Mouse (Mus musculus) hindbrain, embryonic 11.5 days (tissue): ENCODE measurements at regions not wholly inside any gene's neighbourhood (a gene's known extent, or its start where the extent isn't known, plus 50 kb on each side); places are given as distances from the start of the nearest gene placed in this dataset.
A peak's percentile ranks its signal among the peaks of the same experiment; 100 is the strongest.

ENCODE experiments used
- ATAC-seq: fragments of 200-750 bp; cut with Nextera tagmentation; 2 replicates; pipeline ENCODE4 v1.8.0; 2017; ENCODE audit warnings: mild to moderate bottlenecking, moderate TSS enrichment, moderate library complexity; ENCODE audit not compliant: low FRiP score
- DNase-seq: peaks from one replicate; pipeline ENCODE4 v3.0.0-alpha.2; 2015; ENCODE audit warnings: low spot score
- H3K27ac ChIP-seq: fragments of 300-500 bp; sonication (generic); 2 replicates; pipeline ENCODE4 v1.5.1; 2014; ENCODE audit warnings: mild to moderate bottlenecking, low read depth, low read length
- H3K27me3 ChIP-seq: fragments of 300-500 bp; sonication (generic); 2 replicates; pipeline ENCODE4 v1.6.1; 2014; ENCODE audit warnings: mild to moderate bottlenecking, low read length, moderate library complexity, mixed read lengths; ENCODE audit not compliant: control insufficient read depth, insufficient read depth
- H3K36me3 ChIP-seq: fragments of 300-500 bp; sonication (generic); 2 replicates; pipeline ENCODE4 v1.6.1; 2014; ENCODE audit warnings: mild to moderate bottlenecking, low read length, moderate library complexity, mixed read lengths; ENCODE audit not compliant: control insufficient read depth, insufficient read depth
- H3K4me1 ChIP-seq: fragments of 300-500 bp; sonication (generic); replicated peaks from 2 replicates; pipeline ENCODE4 v1.6.1; 2014; ENCODE audit warnings: low read length, mixed read lengths; ENCODE audit not compliant: control insufficient read depth, insufficient read depth
- H3K4me2 ChIP-seq: fragments of 300-500 bp; sonication (generic); replicated peaks from 2 replicates; pipeline ENCODE4 v1.6.1; 2014; ENCODE audit warnings: mild to moderate bottlenecking, low read depth, low read length
- H3K4me3 ChIP-seq: fragments of 300-500 bp; sonication (generic); 2 replicates; pipeline ENCODE4 v1.5.1; 2014; ENCODE audit warnings: low read depth, low read length
- H3K9ac ChIP-seq: fragments of 300-500 bp; sonication (generic); 2 replicates; pipeline ENCODE4 v1.6.1; 2014; ENCODE audit warnings: low read depth, low read length
- H3K9me3 ChIP-seq: fragments of 300-500 bp; sonication (generic); 2 replicates; pipeline ENCODE4 v1.6.1; 2016; ENCODE audit warnings: low read length; ENCODE audit not compliant: control insufficient read depth
- WGBS: fragments of 180-500 bp; shearing (Covaris S2); extraction: QIAGEN DNeasy Blood & Tissue Kit; methylation state at CpG from one replicate; pipeline ENCODE4 v1.1.7; 2014; 5-methylcytosine and 5-hydroxymethylcytosine counted together

DNA sequence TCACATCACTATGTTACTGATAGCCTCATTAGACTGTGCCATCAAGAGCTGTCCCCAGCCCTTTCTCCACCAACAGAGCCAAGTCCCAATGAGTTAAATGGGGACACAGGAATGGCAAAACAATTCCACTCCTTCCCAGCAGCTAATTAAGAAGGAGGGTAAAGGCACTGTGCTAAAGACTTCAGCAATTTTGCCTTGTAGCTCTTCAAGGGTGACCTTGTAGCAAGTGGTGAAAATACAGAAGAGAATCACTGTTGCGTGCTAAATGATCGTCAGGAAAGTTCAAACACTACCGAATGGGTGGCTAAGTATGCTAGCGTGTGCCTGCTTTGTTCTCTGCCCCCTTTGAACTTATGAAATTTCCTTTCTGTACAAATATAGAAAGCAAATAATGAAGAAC is 519.9 kb upstream of the Apob start:
- Histone ChIP-seq H3K4me1 (no peaks in the 10 kb centered on the region), H3K27me3 (no peaks in the 10 kb centered on the region), H3K36me3 (no peaks in the 10 kb centered on the region), H3K9me3 (no peaks in the 10 kb centered on the region), H3K4me3 (no peak overlapping the region), H3K9ac (no peak overlapping the region), H3K27ac (no peak overlapping the region), H3K4me2 (no peak overlapping the region)
- DNase-seq, result no peak
- WGBS, result 89% methylated on average over 4 of the region's 4 CpGs
- no peak for ATAC-seq

DNA sequence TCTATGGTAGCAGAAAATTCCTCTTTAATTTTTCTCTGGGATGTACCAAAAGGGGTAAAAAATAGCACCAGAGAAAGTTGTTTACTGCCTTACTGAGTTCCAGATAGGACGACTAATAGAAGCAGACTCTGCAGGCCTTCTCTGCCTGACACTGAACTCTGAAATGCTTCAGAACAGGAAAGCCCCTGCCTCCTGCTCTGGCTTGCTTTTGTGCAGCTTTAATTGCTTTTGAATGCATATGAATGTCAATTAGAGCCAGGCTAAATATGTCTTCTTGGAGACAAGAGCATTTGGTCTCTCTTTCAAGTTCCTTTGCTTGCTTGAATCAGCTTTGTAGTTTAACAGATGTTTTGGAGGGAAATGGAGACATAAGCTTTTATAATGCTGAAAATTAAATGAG is 512.5 kb upstream of the Apob start:
- H3K4me3 ChIP-seq, result no peak overlapping the region
- H3K9me3 ChIP-seq, result no peaks in the 10 kb centered on the region
- H3K27me3 ChIP-seq, result no peaks in the 10 kb centered on the region
- WGBS, result 6% methylated on average over 1 of the region's 1 CpGs
- no peaks in the 10 kb centered on the region for H3K36me3 ChIP-seq
- H3K4me1 ChIP-seq, result no peaks in the 10 kb centered on the region
- DNase-seq (peak; percentile 1), ATAC-seq (no peak)
- no peak overlapping the region for H3K27ac ChIP-seq
- H3K4me2 ChIP-seq, result no peak overlapping the region
- H3K9ac ChIP-seq, result no peak overlapping the region

DNA sequence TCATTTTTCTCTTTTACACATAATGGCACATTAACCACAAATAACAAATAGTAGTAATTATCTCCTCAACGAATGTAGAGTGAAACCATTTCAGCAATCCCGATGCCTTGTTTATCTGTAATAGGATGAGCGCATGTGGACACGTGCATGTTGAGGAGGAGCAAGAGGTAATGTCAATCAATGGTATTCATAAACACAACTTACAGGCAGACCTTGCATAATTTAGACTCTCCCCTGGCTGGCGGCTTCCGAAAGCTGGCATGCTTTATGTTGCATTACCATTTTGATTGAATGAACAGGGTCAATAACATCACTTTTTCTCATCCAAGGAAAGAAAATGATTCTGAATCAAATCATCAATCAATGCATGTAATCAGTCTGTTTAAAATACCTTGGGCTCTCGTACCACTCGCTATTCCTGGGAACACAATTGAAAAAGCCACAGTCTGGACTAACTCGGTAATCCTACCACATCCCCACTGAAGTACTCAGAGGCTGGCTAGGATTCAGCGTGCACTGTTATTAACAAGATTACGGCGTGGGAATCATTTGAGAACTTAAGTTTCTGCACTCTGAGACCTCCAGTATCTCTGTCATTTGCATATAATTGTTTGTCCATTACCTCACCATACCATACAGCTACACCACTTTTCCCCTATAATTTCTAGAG is 464.7 kb upstream of the Apob start:
- H3K27ac ChIP-seq, result no peak overlapping the region
- no peak overlapping the region for H3K4me3 ChIP-seq
- H3K36me3 ChIP-seq, result no peaks in the 10 kb centered on the region
- no peak for DNase-seq
- H3K9ac ChIP-seq, result no peak overlapping the region
- H3K4me2 ChIP-seq, result no peak overlapping the region
- H3K27me3 ChIP-seq, result no peaks in the 10 kb centered on the region
- no peak for ATAC-seq
- no peaks in the 10 kb centered on the region for H3K4me1 ChIP-seq
- WGBS, result 85% methylated on average over 12 of the region's 12 CpGs
- H3K9me3 ChIP-seq, result no peaks in the 10 kb centered on the region

DNA sequence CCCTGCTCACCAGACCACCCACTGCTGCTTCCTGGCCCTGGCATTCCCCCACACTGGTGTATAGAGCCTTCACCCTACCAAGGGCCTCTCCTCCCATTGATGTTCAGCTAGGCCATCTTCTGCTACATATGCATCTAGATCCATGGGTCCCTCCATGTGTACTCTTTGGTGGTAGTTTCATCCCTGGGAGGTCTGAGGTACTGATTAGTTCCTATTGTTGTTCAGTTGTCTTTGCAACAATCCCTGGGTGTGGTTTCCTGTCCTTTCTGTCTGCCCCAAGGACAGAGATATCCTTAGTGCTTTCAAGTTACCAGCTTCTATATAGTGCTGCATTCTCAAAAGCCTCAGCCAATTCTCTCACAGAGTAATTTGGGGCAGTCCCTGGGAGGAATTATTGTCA is 440.1 kb upstream of the Apob start:
- ATAC-seq, result no peak
- Histone ChIP-seq H3K9ac (no peak overlapping the region), H3K36me3 (no peaks in the 10 kb centered on the region), H3K27ac (no peak overlapping the region), H3K4me2 (no peak overlapping the region), H3K4me3 (no peak overlapping the region), H3K27me3 (no peaks in the 10 kb centered on the region), H3K4me1 (no peaks in the 10 kb centered on the region), H3K9me3 (no peaks in the 10 kb centered on the region)
- no peak for DNase-seq

DNA sequence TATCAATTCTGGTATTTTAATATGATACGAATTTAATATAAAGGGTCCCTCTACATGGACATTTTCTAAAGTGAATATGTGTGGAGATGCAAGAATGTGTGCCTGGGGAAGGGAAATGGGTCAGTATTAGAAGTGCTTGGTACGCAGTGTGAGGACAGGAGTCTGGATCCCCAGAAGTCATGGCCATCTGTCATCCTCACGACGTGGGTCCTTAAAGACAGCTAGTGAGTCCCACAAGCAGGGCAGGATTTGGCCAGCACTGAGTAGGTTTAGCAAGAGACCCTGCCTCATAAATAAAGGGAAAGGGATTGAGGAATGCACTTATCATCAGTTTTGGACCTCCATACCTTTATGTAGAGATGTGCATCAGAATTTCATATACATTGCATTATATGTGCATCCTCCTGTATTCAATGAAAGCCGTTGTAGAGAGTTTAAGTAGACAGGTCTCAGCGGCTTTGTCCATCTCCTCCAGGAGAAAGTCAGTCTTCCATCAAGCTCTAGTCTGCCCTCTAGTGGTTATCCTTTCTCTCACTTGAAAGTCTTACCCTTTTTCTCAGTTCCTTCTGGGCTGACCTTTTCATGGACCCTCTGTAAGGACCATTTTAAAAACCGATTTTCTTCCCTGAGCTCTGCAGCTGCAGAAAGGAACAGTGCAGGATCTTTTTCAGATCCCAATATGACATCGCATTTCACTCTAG is 434.0 kb upstream of the Apob start:
- Histone ChIP-seq H3K9me3 (no peaks in the 10 kb centered on the region), H3K4me1 (no peaks in the 10 kb centered on the region), H3K9ac (no peak overlapping the region), H3K4me2 (no peak overlapping the region), H3K27ac (no peak overlapping the region), H3K4me3 (no peak overlapping the region), H3K36me3 (no peaks in the 10 kb centered on the region), H3K27me3 (no peaks in the 10 kb centered on the region)
- no peak for ATAC-seq
- WGBS, result 56% methylated on average over 8 of the region's 8 CpGs
- peak; percentile 71 for DNase-seq

DNA sequence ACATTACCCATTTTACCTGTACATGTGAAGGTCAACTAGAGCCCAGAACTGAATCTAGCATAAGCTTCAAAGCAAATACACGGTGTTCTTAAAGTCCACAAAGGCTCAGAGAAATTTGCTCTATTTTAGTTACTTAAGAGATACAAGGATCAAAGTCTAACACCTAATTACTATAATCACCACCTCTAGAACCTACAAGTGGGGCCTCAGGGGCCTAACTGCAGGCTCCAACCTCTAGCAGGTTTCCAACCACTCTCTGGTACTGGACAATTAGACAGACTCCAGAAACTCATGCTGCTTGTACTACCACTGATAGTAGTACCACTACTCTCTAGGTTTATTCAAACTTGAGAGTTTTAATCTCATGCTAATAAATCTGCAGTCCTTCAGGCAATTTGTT is 428.7 kb upstream of the Apob start:
- ATAC-seq (no peak), DNase-seq (no peak)
- H3K36me3 ChIP-seq, result no peaks in the 10 kb centered on the region
- no peaks in the 10 kb centered on the region for H3K27me3 ChIP-seq
- no peaks in the 10 kb centered on the region for H3K9me3 ChIP-seq
- H3K4me2 ChIP-seq, result no peak overlapping the region
- no peaks in the 10 kb centered on the region for H3K4me1 ChIP-seq
- no peak overlapping the region for H3K4me3 ChIP-seq
- no peak overlapping the region for H3K27ac ChIP-seq
- H3K9ac ChIP-seq, result no peak overlapping the region
- WGBS, result 88% methylated on average over 1 of the region's 1 CpGs

DNA sequence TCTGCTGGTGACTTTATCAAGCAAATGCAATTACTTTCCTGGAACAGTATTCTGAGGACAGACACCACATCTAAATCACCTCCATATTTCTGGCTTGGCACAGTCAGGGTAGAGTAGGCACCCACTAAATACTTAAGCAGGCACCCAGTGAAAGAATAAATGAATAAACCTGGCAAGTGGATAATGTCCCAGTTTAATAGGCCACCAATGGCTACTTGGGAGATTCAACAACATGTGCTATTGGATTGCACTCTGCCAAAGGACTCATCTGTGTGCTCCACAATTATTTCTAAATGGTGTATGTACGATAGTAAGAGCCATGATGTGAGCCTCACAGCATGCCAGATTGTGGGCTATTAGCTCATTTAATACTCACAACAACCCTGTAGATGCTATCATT is 417.2 kb upstream of the Apob start:
- H3K36me3 ChIP-seq, result no peaks in the 10 kb centered on the region
- 91% methylated on average over 1 of the region's 1 CpGs for WGBS
- no peaks in the 10 kb centered on the region for H3K9me3 ChIP-seq
- no peak overlapping the region for H3K4me2 ChIP-seq
- no peaks in the 10 kb centered on the region for H3K27me3 ChIP-seq
- DNase-seq, result no peak
- no peaks in the 10 kb centered on the region for H3K4me1 ChIP-seq
- no peak for ATAC-seq
- H3K27ac ChIP-seq, result no peak overlapping the region
- H3K4me3 ChIP-seq, result no peak overlapping the region
- H3K9ac ChIP-seq, result no peak overlapping the region

DNA sequence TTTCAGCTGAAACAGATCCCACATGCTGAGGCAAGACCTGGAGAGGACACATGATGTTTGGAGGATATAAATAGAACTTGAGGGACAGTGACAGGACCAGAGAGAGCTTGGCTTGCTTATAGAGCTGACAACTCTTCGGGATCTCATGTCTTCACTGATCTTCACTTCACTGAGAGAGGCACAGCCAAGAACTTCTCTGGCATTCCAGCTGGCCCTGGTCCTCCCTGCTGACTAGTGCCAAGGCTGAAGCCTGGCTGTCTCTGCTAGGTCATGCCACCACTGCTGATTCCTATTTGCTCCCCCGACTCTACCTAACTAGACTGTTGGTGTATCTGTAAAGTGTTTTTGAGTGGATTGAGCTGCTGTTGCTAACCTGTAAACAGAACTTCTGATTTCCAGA is 401.4 kb upstream of the Apob start:
- Histone ChIP-seq H3K9ac (no peak overlapping the region), H3K36me3 (no peaks in the 10 kb centered on the region), H3K27ac (no peak overlapping the region), H3K4me1 (no peaks in the 10 kb centered on the region), H3K27me3 (no peaks in the 10 kb centered on the region), H3K4me2 (no peak overlapping the region), H3K4me3 (no peak overlapping the region), H3K9me3 (no peaks in the 10 kb centered on the region)
- ATAC-seq, result no peak
- 92% methylated on average over 2 of the region's 2 CpGs for WGBS
- DNase-seq, result no peak

DNA sequence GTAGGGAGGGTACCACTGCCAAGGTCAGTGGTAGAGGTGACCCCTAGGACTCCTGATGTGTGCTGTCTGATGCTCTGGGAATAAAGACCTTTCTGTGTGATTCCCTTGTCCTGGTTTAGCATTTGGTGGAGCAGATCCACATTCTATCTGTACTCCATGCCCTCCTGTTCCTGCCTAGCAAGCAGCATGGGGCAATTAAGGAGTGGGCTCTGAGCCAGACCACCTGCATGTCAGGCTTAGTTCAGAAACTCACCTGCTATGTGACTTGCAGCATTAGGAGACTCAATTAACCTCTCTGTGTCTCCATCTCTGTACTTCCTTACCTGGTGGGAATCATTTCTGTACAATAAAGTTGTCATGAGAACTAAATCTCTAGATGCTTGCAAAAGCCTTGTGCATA is 389.9 kb upstream of the Apob start:
- no peaks in the 10 kb centered on the region for H3K9me3 ChIP-seq
- H3K27ac ChIP-seq, result no peak overlapping the region
- no peak overlapping the region for H3K4me2 ChIP-seq
- no peaks in the 10 kb centered on the region for H3K36me3 ChIP-seq
- H3K4me1 ChIP-seq, result no peaks in the 10 kb centered on the region
- DNase-seq, result no peak
- H3K4me3 ChIP-seq, result no peak overlapping the region
- no peaks in the 10 kb centered on the region for H3K27me3 ChIP-seq
- no peak for ATAC-seq
- H3K9ac ChIP-seq, result no peak overlapping the region
